Mouse (Mus musculus): Measurements from ENCODE around the gene Gm17409.

- TF ChIP-seq POLR2A (IDR thresholded peaks at IDR 0.05; ENCODE audit: control insufficient read depth, low read depth, low read length) (no peak), CTCF (IDR thresholded peaks at IDR 0.05; ENCODE audit: control insufficient read depth, insufficient read depth, insufficient replicate concordance, low read depth, low read length) (no peak)
Measured at GRCm38 (mm10) chr2:58516920-58517319, 47.0 kb downstream of the Gm17409 start.
